Mouse (Mus musculus) T-helper 2 cell (primary cell): Measurements from ENCODE around the gene Asgr2.
"Not testable (repeated sequence)": the region's sequence is repeated elsewhere in the genome, so short reads cannot be mapped to it uniquely, and the experiment has no call there.

Source experiments
- in situ Hi-C: fragments of 300-600 bp; cut with MboI, MseI; formaldehyde crosslinking; loops from one replicate; pipeline ENCODE4 v1.15.1; 2025; ENCODE audit warnings: high pct_unique_total_duplicates

Gene Asgr2

DNA sequence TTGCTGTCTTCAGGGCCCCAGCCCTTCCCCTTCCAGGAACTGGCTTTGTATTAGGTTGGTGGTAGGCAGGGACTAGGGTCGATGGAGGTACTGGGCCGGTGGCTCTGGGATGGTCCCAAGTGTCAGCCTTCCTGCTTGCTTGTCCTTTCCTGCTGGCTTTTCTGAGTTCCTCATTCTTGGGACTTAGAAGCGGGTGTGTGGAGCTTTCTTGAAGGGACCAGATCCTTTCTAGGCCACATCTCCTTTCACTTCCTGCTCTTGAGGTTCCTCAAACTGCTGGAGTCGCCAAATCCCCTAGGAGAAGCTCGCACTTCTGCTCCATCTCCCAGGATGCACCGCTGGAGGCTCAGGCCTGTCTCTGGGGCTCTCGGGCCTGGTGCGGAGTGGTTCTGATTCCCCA is 7.9 kb upstream of the Asgr2 start:
- in situ Hi-C loops, result no loop called here

DNA sequence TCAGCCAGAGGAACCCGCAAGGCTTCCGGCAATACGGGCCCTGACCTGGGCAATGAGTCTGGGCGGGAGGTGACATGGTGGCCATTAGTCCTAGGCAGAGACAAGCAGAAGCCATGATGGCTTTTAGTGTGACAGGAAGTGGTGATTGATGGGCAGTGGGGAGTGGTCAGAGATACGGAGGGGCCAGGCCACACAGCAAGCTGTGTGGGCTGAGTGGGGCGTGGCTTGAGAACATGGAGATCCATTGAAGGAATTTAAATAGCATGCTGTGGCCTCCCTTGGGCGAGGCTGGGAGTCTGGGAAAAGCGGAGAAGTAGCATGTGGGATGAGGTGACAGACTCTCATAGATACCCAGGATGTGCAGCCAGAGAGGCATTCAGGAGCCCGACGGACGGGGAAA is 5.0 kb downstream of the Asgr2 start:
- in situ Hi-C loops, result loop anchor here (5.0 kb wide), 1 partner anchor 40 kb away; no protein-coding TSS in a partner anchor

DNA sequence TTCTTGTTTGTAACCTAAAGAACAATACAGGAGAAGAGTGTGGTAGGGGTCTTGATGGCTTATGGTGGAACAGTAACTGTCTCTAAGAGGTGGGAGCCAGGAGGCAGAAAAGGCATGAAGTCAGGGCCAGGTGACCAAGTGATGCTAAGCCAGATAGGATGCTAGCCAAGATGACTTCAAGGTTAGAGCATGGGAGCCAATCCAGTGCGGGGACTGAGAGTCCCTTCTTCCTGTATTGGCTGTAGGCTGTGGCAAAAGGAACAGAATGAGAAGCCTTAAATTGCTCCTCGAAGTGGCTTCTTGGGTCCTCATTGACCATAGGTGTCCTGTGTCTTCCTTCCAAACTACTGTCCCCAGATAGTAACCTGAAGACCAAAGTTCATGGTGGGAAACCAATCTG is 6.7 kb downstream of the Asgr2 start:
- in situ Hi-C loops, result loop anchor here (5.0 kb wide), 1 partner anchor 42 kb away; no protein-coding TSS in a partner anchor

DNA sequence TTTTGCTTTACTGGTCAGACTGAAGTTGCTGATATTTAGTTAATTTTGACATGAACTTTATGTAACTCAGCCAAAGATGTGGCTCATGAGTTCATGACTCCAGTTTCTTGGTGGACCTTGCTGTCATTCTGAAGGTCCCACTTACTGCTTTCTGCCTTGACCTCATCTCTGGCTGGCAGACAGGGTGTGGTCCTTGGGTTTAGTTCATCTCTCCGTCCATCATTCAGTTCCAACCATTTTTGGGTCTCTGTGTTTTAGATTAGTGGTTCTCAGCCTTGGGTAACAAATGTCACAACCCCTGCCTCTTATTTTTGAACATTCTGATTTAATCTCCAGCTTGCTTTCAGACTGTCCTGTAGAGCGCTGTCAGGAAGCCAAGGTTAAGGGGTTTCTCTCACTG is 7.4 kb downstream of the Asgr2 start:
- in situ Hi-C loops, result loop anchor here (5.0 kb wide), 1 partner anchor 43 kb away; no protein-coding TSS in a partner anchor

DNA sequence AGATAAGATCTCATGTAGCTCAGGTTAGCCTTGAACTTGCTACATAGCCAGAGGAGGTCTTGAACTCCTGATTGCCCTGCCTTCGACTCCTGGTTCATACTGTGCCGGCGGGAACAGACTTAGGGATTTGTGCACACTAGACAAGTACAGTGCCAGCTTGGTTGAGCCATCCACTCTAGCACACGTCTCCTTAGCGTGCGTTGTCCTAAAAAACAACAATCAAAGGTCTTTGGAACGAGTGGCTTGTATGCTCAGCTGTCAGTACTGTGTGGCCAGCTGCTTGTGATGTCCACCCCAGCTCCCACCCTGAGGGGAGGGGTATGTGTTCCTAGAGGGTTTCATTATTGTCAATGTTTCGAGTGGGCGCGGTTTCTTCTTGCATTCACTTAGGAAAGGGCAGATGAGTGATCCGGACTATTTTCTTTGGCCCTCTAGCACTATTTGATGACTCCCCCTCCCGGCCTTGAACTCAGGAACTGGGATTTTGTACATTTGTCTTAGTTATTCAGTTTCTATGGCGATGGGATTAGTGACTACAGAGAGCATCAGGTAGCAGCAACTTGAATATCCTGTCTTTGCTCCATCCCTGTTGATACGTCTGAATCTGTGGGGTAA is 11.4 kb downstream of the Asgr2 start:
- in situ Hi-C loops, result no loop called here

DNA sequence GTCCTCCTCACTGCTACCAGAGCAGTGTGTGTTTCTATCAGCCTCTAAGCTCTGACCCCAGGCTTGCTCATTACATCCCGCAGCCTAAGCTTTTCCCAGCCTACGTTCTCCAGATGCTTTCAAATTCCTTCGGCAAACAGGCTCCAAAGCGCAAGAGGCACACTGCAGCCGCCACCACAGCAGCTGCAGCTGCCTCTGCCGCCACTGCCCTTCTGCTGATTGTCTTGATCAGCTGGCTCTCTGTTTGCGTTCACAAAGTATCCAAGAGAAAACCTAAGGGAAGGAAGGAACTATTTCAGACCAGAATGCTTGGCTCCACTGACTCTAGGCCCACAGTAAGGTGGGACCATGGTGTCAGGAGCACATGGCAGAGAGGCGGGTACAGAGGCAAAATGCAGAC is 14.6 kb downstream of the Asgr2 start:
- in situ Hi-C loops, result no loop called here

DNA sequence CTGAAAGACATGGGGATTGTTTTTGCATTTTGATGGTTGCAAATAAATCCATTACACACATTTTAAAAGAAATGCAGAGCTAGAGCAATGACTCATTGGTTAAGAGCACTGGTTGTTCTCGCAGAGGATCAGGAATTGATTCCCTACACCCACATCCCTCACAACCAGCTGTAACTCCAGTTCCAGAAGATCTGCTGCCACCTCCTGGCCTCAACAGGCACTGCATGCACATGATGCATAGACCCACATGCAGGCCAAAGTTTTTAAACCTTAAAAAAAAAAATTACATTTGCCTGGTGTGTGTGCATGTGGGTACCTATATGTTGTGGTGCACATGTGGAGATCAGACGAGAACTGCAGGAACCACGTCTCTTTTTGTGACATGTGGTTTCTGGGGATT is 17.7 kb downstream of the Asgr2 start:
- in situ Hi-C loops, result no loop called here

DNA sequence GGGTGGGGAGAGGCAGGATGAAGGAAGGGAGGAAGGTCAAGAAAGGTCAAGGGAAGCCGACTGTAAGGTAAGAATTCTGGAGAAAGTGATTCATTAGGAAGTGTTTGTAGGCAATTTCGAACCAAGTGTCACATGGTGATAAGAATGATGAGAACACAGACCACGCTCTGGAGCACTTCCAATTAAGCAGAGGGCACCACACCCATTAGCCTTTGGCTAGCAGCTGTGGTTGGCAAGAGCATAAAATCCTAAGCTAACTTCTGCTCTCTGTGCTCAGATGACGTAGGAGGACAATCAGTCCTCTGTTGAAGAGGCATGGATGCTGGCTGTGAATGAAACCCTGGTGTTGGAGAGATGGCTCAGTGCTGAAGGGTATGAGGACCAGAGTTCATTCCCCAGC is 22.1 kb downstream of the Asgr2 start:
- in situ Hi-C loops, result no loop called here

DNA sequence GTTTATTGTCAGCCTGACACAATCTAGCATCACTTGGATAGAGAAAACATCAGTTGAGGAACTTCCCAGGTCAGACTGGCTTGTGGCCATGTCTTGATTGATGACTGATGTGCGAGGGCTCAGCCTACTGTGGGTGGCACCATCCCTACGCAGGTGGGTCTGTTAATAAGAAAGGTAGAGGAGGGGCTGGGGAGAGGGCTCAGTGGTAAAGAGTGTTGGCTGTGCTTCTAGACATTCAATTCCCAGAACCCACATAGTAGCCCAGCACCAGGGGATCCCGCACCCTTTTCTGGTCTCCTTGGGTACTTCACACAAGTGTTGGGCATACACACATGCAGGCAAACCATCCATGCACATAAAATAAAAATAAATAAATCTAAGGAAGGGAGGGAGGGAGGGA is 23.5 kb downstream of the Asgr2 start:
- in situ Hi-C loops, result no loop called here

DNA sequence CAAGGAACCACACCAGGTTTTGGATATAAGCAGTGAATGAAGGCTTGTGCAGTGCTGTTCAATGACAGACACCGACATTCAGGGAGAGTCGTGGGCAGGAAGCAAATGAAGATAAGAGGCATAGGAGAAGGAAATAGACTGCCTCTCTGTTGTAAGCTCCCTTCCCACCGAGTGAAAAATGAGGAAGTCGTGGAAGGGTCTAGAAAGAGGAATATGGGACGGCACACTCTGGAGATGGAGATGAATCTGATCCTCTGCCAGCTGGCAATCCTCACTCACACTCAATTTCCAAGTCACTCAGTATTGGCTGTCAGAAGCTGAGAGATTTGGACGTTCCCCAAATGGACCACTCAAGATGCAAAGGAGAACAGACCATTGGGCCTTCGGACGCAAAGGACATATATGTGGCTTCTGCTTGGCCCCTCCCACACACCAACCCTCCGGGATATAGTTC is 37.5 kb downstream of the Asgr2 start, which contains the start of gene Mgl2:
TSS of gene Mgl2 (plus strand) at position 404 of the 454 bp plus-strand sequence.
- in situ Hi-C loops, result no loop called here

DNA sequence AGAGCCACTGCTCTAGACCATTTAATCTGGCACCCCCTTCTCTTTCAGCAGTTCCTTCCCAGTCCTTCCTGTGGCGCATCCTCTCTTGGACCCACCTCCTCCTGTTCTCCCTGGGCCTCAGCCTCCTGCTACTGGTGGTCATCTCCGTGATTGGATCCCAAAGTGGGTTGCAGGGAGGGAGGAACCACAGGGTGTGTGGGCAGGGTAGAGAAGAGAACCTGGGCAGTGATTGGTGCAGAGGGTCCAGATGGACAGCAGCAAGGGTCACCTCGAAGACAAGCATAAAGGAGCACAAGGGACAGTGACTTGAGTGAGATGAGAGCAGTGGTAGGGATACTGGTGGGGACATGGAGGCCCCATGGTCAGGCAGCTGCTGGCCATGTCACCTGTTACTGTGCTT is 42.6 kb downstream of the Asgr2 start:
- in situ Hi-C loops, result not testable (repeated sequence)

DNA sequence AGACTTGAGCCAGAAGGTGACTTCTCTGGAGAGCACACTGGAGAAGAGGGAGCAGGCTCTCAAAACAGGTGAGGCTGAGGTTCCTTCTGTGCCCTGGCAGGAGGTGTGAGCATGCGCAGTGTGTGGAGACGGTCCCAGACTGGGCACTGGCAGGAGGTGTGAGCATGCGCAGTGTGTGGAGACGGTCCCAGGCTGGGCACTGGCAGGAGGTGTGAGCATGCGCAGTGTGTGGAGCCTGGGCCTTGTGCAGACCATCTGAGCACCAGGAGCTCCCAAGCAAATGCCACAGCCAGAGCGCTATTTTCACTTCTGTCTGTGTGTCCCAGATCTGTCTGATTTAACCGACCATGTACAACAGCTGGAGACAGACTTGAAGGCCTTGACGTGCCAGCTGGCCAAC is 43.5 kb downstream of the Asgr2 start:
- in situ Hi-C loops, result not testable (repeated sequence)

DNA sequence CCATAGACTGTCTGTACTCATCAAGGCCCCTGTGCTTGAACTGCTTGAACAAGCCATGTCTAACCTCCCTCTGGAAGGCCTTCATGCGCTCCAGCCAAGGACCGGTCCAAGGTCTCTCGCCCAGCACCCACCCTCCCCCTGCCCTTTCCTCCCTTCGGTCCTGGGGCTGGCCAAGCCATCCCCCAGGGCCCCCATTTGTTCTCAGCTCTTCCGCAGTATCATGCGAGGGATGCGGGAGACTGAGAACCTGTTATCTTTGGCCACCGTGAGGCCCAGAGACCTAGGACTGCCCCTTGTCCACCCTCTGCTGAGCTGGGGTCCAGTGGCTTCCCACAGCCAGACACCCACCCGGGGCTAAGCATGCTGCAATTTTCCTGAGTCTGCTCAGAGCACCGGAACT is 46.7 kb downstream of the Asgr2 start:
- in situ Hi-C loops, result no loop called here

DNA sequence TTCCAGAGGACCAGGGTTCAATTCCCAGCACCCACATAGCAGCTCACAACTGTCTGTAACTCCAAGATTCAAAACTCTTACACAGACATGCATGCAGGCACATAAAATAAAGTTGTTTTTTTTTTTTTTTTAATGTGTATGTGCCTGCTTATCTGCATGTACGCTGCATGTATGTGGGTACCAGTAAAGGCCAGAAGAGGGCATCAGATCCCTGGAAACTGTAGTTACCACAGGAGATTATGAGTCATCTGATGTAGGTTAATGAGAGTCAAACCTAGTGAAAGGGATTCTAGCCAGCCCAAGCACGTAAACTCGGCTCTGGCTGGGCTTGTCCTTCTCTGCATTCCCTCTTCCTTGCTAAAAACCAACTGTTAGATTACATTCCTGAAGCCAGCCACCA is 58.6 kb downstream of the Asgr2 start:
- in situ Hi-C loops, result no loop called here
